Mouse (Mus musculus): Measurements from ENCODE around the gene Myo9b.
"Not testable (repeated sequence)": the region's sequence is repeated elsewhere in the genome, so short reads cannot be mapped to it uniquely, and the experiment has no call there.

Myo9b gene

DNA sequence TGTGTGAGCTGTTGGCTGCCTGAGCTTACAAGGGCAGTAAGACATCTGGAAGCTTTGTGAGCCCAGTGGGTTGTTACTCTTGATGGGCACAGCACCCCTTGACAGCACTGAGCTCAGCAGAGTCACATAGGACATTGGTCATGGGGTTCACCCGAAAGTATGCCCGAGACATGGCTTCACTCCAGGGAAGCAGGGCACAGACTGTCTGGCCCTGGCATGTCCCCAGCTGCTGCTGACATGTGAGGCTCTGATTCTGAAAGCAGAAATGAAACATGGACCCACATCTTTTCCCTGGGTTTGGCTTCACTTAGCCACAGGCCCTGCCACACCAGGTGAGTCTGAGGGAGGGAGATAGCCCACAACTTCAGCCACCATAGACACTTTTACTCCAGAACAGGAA lies 24.3 kb downstream of the Myo9b start:
- no peak for DNase-seq (ENCODE audit: low spot score)

DNA sequence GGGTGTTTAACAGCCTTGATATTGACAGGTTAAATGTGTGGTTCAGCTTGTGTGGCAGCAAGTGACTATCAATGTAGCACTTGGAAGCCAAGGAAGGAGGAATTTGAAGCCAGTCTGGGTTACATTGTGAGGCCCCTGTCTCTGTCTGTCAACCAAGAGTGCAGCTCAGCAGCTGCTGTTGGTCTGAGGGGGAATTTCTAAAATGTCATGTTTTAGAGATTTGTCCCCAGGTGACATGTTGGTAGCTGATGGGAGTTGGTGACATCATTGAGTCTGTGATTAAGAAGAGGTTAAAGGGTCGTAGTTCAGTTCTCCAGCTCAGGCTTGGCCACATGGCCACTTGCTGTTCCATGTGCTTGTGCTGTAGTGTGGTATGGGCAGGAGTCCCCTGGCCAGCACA lies 24.9 kb downstream of the Myo9b start:
- no peak for DNase-seq (ENCODE audit: low spot score)

DNA sequence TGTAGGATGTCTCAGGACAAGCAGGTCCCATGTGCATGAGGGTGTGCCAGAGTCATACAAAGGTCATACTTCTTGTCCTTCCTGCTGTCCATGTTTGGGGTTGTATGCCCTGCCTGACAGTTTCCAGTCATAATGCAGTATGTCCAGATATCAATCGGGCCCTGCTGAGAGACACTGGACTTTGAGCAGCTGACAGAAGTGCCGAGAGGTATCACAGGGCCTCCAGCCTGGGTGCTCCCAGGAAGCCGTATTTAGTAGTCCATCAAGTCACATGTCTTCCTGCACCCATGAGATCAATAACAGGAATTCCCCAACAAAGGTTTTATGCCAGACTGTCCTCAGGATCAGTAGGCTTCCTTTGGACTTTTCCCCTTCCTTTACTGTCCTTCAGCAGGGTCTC lies 27.2 kb downstream of the Myo9b start:
- DNase-seq (ENCODE audit: low spot score): no peak

DNA sequence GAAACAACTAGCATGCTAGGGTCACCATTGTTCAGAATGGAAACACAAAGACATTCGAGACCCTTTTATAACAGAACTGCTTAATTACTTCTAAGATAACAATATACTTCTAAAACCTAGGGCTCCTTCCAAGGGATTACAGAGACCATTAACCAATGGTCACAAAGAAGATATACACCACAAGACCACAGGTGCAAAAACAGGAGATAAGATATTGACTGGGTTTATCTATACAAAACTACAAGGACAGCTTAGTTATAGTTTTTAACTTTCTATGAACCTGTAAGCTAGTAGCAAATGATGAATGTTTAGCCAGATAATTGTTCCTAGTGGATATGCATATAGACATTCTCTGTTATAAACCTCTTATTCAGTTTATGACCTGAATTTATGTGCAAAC lies 30.3 kb downstream of the Myo9b start:
- DNase-seq (ENCODE audit: low spot score): no peak

DNA sequence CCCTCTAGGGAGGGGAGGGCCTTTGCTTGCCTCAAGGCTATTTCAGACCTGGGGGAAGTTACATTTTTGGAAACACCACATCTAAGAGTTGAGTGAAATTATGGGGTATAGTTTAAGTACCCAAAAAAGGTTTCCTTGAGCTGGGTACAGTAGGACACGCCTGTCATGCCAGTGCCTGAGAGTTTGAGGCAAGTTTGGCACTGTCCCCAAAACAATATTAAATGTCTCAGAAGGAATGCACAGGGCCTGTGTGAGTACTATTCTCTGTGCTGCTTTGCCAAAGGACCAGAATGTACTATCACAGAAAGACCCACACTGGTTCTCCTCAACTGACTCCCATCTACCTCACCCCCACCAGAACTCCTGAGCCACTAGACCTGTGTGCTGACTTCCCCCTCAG lies 31.1 kb downstream of the Myo9b start:
- DNase-seq (ENCODE audit: low spot score): no peak

DNA sequence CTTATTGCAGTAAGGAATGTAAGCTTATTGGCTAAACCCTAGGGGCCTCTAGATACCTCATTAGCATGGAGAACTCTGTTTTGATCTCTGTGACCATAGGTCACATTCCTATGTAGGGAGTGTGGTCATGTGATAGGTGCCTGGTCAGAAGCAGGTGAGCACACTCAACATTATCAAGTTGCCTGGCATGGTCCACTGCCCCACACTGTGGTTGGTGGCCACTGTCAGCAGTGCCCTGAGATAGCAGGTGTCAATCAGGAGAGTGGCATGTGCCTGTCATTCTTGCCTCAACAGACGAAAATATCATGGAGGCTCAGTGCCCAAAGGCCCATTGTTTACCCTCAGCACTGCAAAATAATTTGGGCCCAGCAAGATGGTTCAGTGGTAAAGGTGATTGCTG lies 33.5 kb downstream of the Myo9b start:
- DNase-seq (ENCODE audit: low spot score): no peak

DNA sequence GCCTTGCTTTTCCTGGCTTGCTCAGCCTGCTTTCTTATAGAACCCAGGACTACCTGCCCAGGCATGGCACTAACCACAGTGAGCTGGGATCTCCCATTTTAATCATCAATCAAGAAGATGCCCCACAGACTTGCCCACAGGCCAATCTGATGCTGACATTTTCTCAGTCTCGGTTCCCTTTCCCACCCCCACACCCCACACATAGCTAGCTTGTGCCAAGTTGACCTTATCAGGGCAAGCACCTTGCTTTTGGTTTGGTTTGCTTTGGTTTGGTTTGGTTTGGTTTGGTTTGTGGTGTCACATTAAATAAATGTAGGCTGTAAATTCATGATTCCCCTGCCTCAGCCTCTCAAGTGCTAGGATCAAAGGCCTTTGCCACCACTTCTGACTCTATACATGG lies 34.9 kb downstream of the Myo9b start:
- DNase-seq (ENCODE audit: low spot score): no peak

DNA sequence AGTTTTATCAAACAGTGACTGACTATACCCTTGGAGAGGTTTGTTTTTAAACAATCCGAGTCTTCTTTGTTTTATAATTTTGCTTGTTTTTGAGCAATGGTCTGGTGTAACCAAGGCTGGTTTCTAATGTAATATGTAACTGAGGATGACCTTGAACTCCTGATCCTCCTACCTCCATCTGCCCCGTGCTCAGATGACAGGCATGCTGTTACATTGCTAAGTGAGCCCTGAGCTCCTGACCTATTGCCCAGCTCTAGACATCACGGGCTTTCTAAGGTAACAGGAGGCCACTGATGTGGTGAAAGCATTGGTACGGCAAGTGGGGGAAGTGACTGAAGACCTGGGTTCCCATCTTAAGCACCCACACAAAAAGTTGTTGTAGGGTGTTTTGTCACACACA lies 35.4 kb downstream of the Myo9b start:
- no peak for DNase-seq (ENCODE audit: low spot score)

DNA sequence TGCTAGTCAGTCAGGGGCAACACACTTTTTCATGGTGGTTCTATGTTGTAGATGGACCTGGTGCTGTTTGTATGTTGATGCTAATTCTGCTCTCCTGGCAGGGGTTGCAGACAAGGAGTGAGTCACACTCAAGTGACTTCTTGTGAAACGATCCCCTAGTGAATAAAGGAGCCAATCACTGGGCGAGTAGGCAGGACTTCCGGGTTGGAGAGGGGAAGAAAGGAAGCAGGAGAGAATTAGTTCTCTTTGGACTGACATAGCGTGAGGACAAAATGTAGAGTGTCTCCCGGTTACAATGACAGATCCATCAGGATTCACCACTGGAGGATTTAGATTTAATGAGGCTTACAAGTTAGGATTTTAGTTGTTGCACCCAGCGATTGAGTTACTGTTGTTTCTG lies 37.9 kb downstream of the Myo9b start:
- no peak for DNase-seq (ENCODE audit: low spot score)

DNA sequence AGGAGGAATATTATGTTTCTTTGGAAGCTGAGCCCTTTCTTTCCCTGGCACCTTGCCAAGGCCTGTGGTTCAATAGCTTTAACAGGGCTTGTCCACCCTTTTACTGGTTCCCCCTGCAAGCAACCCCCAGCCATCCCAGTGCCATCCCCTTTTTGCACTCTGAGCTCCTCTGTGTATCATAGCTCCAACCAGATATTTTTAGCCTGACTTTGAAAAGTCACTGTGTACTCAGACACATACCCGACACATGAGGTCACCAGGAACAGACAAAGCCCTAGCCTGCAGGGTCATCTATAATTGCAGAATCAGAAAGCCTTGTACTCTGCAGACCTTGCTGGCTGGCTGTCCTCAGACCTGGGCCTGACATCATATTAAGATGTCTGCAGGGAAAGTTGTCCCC lies 40.2 kb downstream of the Myo9b start:
- DNase-seq (ENCODE audit: low spot score): no peak

DNA sequence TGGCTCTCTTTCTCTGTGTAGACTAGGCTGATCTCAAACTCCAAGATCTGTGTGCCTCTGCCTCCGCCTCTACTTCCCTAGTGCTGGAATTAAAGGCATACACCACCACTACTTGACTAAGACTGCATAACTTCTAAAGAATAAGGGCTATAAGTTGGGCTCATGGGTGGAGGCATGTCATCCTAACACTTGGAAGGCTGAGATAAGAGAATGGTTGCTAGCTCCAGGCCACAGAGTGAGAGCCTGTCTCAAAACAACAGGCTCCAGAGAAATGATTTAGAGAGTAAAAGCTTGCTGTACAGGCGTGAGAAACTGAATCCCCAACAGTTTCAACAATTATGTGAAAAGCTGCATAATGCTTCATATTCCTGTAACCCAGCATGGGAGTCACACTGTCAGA lies 41.4 kb downstream of the Myo9b start:
- no peak for DNase-seq (ENCODE audit: low spot score)

DNA sequence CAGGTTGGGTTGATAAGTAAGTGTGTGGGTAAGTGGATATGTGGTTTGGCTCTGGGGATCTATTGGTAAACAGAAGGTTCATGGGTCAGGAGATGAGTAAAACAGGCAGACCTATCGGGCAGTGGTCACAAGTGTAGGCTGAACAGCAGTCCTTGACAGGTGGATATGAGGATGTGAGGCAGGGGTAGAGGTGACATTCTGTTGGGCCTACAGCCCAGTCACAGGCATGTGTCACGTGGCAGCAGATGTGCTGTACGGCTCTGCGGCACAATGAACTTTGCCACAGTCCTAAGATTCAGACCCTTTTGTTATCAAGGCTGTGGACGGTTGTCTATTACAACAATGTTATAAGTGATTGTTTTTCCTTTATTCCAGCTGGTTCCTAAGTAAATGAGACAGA lies 43.5 kb downstream of the Myo9b start:
- no peak for DNase-seq (ENCODE audit: low spot score)

DNA sequence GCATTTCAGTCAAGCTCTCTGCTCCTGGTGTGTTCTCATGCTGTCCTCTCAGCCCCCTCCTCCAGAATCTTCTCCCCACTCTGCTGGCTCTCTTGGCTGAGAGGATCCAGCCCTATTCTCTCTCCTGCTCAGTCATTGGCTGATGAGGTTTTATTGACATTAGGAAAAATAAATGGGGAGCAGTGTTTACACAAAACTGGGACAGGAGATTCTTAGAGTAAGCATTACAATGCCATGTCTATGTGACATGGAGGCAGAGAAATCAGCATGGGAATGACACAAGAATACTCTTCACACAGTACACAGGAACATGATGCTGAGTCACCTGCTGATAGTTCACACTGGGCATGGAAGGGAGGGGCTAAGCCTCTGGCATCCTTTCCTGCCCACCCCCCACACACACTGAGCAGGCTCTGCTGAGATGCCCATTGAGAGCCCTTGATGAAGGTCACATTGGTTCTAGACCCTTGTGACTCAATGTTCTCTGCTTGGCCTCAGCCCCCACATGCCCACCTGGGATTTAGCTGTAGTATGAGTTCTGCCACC lies 44.0 kb downstream of the Myo9b start:
- no peak for DNase-seq (ENCODE audit: low spot score)

DNA sequence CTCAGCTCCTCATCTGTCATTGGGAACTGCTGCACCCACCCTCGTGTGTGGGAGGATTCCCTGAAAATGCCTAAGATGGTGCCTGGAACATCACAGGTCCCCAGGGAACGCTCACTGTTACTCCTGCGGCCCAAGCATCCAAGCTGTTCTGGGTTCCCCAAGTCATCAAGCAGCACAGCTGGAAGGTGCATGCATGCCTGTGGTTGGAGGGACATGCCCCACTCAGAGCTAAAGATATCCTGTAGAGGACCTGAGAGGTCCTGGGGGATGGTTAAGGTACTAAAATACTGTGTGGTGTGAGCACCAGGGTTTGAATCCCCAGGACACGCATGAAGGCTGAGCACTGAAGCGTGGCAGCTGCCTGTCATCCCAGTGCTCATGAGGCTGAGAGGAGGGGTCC lies 46.1 kb downstream of the Myo9b start:
- DNase-seq (ENCODE audit: low spot score): not testable (repeated sequence)

DNA sequence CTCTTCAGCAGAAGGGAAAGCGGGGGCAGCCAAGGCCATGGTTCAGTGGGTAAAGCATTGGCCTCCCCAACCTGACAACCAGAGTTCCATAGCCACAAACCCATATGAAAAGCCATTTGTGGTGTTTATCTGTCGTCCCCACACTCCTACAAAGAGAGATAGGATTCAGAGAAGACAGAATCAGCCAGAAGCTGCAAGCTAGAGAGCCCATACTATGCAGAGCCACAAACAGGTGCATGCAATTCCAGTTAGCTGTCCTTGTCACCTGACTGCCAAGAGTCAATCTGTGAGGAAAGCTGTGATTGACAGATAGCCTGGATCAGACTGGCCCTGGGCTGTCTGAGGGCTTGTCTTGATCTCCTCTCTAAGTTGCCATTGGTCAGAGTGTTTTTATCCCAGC lies 47.2 kb downstream of the Myo9b start:
- DNase-seq (ENCODE audit: low spot score): not testable (repeated sequence)

DNA sequence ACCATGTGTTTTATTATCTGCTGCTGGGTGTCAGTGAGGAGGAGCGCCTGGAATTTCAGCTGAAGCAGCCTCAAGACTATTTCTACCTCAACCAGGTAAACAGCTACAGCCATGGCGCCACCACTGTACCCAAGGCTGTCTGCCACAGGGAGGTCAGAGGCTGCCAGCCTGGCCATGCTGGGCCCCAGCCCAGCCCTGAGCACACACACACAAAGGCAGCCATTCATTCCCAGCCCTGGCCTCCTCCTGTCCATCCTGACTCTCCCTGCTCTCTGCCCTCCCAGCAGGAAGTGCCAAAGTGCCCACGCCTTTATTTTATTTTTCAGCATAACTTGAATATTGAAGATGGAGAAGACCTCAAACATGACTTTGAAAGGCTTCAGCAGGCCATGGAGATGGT lies 50.4 kb downstream of the Myo9b start:
- DNase-seq (ENCODE audit: low spot score): no peak

DNA sequence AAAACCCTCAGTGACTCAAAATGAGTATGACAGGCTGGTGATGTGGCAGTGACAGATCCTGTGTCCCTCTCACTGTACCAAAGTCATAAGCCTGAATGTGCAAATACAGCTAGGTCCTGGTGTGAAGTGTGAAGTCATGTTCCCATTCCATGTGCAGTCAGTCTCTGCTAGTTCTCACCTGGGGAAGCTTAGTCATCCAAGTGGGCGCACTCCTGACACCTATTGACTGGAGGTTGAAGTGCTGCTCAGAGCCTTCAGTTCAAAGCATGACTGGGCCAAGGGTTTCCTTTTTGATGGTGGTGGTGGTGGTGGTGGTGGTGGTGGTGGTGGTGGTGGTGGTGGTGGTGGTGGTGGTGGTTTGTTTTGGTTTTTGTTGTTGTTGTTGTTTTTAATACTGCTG lies 52.3 kb downstream of the Myo9b start:
- DNase-seq (ENCODE audit: low spot score): no peak

DNA sequence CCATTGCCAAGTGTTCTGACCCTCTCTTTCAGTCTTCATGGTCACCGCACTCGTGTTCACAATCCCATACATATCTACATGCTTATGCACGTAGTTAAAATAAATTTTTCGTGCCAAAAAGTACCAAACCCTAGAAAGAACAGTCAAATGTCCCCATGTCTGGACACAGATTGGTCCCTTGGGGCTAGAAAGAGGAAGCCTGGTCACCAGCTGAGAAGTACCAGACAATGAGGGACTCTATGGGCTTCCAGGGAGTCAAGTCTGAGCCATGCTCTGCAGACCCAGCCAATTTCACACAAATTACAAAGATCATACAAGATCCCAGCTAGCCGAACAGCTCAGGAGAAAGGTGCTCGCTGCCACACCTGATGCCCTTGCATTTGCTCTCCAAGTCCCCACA lies 65.3 kb downstream of the Myo9b start:
- not testable (repeated sequence) for DNase-seq (ENCODE audit: low spot score)

DNA sequence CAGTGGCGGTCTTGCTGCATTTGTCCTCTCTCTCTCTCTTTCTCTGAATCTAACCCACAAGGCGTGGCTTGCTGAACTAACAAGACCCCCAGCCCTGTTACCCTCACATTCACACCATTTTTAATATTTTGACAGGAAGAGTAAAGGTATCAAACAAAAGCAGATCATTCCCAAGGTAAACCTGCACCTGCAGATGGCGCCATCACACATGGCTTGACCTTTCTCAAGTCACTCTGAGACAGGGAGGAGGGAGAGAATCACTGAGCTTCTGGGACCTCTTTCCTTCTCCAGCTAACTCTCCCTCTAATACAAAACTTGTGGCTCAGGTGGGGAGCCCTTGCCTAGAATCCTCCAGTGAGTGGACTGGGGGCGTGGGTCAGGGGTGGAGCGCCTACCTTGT lies 68.1 kb downstream of the Myo9b start:
- DNase-seq (ENCODE audit: low spot score): no peak

DNA sequence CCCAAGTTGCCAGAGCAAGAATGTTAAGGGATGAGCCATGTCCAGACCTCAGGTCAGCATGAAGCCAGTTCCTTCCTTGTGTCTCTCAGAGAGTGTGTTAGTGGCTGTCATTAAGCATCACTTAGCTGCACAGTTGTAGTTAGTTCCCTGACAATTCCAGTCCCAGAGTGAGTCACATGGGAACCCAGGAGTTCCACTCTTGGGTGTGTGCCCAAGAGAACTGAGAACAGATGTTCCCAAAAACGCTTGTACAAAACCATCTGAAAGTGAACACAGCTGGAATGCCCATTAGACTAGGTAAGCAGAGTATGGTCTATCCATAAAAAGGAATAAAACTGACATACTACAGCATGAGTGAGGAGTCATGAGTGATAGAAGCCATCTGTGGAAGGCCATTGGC lies 74.1 kb downstream of the Myo9b start:
- no peak for DNase-seq (ENCODE audit: low spot score)

DNA sequence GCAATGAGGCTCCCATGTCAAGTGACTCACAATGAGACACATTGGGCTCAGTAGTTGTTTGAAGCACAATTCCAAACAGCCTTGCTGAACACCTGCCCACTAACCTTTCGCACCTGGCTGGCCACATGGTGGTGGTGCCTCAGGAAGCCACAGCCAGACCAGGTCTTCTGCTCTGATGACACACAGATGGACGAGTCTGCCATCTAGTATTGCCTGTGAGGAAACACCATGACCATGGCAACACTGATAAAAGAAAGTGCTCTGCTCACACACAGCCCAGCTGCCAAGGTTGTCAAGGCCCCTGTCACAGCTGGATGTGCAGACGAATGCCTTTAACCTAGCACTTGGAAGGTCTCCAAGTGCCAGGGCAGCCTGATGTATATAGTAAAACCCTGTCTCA lies 78.6 kb downstream of the Myo9b start:
- DNase-seq (ENCODE audit: low spot score): no peak

DNA sequence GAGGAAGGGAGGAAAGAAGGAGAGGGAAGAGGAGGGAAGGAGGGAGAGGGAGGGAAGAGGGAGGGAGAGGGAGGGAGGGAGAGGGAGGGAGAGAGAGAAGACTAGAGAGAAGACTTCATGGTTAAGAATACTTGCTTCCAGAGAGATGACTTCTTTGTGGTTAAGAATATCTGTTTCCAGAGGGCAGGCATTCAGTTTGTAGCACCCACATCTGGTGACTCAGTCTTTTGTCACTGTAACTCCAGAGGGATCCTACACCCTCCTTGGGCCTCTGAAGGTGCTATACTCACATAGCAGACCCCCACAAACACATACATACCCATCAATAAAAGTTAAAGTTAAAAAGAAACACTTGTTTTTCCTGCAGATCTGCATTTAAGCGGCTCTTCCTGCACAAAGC lies 79.0 kb downstream of the Myo9b start:
- DNase-seq (ENCODE audit: low spot score): no peak

DNA sequence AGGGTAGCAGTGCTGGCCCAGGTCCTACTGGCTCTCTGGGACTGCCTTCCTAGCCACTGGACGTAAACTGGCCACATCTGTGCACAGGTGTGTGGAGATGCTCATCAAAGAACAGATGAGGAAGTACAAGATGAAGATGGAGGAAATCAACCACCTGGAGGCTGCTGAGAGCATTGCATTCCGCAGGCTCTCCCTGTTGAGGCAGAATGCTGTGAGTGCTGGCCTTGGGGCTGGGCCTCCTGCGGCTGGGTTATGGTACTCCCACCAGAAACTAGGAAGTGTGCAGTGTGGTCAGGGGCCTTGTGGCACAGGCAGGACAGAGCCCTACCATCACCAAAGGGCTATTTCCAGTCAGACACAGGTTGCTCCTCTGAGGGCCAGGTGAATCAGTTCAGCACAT lies 85.5 kb downstream of the Myo9b start:
- DNase-seq (ENCODE audit: low spot score): no peak

DNA sequence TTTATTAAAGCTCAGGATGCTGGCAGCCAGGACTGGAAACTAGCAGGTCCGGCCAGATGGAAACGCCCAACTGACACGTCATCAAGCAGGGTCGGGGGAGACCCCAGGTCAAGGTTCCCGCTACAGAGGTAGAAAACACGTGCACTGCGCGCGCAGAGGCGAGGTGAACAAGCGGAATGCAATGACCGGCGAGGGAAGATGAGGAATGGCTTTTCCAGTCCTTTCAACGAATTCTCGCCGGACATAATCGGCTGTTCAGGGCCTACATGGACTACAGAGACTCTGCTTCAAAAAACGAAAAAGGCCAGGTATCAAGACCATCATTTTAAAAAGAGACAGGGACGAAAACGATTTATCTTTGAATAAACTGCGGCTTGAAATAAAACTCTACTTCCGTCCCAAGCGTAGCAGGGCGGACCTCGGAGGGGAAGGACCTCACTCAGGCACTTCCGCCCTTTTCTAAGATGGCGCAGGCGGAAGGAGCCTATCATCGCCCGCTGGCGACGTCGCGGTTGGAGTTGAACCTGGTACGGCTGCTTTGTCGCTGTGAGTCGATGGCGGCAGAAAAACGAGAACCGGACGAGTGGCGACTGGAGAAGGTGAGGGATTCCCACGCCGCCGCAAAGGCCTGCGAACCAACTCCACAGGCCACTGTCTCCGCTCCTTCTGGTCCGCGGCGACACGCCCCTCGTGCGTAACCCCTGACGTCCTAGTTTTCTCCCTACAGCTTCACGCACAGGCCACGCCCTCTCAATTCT lies 94.4 kb downstream of the Myo9b start, which contains the start of gene Use1:
Gene Use1, plus strand, starts transcription at position 78 of the 758 bp plus-strand sequence.
- DNase-seq (ENCODE audit: low spot score): peak; percentile 88
